Mouse (Mus musculus) C2C12 (cell line): Measurements from ENCODE around the gene Zbed3. TPM values are rescaled to one million over a fixed set of nuclear protein-coding genes. Genes with fewer than 3 reads are reported as not detected.
A peak's percentile ranks its signal among the peaks of the same experiment; 100 is the strongest.

ENCODE experiments used
- H3K27me3 ChIP-seq: one replicate; pipeline ENCODE4 v1.6.1; 2011; ENCODE audit not compliant: control insufficient read depth, insufficient read depth, insufficient read length
- H3K36me3 ChIP-seq: one replicate; pipeline ENCODE4 v1.6.1; 2011; ENCODE audit not compliant: control insufficient read depth, insufficient read depth
- H3K4me3 ChIP-seq: one replicate; pipeline ENCODE4 v1.5.1; 2011; ENCODE audit warnings: mild to moderate bottlenecking, control low read depth; ENCODE audit not compliant: poor library complexity, insufficient read depth, severe bottlenecking
- H3K79me2 ChIP-seq: one replicate; pipeline ENCODE4 v1.6.1; 2011; ENCODE audit not compliant: control insufficient read depth, insufficient read depth
- H3K79me3 ChIP-seq: one replicate; pipeline ENCODE4 v1.6.1; 2011; ENCODE audit warnings: low read depth, control low read depth
- H3ac ChIP-seq: one replicate; pipeline ENCODE3; 2011; ENCODE audit warnings: low read depth; ENCODE audit not compliant: control insufficient read depth, insufficient read length
- CEBPB ChIP-seq: IDR thresholded peaks from one replicate; pipeline ENCODE4 v1.6.1; 2011; ENCODE audit warnings: low read depth, mild to moderate bottlenecking, control low read depth, moderate library complexity
- CTCF ChIP-seq: IDR thresholded peaks from one replicate; pipeline ENCODE4 v1.5.1; 2011; ENCODE audit not compliant: control insufficient read depth, insufficient read depth, insufficient read length
- FOSL1 ChIP-seq: IDR thresholded peaks from one replicate; pipeline ENCODE4 v1.8.0; 2011; ENCODE audit warnings: mild to moderate bottlenecking, low read length; ENCODE audit not compliant: poor library complexity, insufficient read depth, severe bottlenecking
- MAX ChIP-seq: IDR thresholded peaks from one replicate; pipeline ENCODE4 v1.6.1; 2011; ENCODE audit warnings: mild to moderate bottlenecking, control low read depth
- MYOD1 ChIP-seq: IDR thresholded peaks from one replicate; pipeline ENCODE4 v1.6.1; 2011; ENCODE audit warnings: low read depth; ENCODE audit not compliant: control insufficient read depth, insufficient read length
- MYOG ChIP-seq: IDR thresholded peaks from one replicate; pipeline ENCODE4 v1.6.1; 2011; ENCODE audit not compliant: control insufficient read depth, insufficient read length; ENCODE audit errors: extremely low read depth
- USF1 ChIP-seq: IDR thresholded peaks from one replicate; pipeline ENCODE4 v1.6.1; 2011; ENCODE audit warnings: low read depth, mild to moderate bottlenecking, control low read depth, moderate library complexity
- polyA plus RNA-seq: library from polyadenylated mRNA; unstranded; fragments of >200 nt; fragmentation: generic; extraction: Trizol; gene quantifications from one replicate; pipeline ENCODE4 v1.2.1, GENCODE M21; 2012; ENCODE audit warnings: missing spikeins

Zbed3 gene
- polyA plus RNA-seq, 1 experiment: 22.6 TPM

DNA sequence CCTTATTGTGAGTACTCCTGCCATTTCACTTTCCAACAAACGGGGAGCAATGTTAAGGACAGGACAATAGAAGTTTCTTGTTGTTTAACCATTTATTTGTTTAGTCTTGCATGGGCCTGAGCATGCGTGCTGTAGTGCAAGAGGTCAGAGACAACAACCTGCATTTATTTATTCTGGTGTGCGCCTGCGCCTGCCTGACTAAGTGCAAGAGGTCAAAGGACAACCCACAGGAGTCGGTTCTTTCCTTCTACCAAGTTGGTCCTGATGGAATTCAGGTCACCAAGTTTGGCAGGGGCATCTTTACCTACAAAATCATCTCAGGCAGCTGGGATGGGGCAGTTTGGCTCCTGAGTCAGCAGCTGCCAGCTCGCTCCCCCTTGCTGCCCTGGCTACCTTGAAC is 22.5 kb downstream of the Zbed3 start:
- no peaks in the 10 kb centered on the region for H3K27me3 ChIP-seq
- H3K4me3 ChIP-seq: no peak overlapping the region
- H3ac ChIP-seq: no peak overlapping the region
- peaks cover 15% of the 10 kb centered on the region for H3K36me3 ChIP-seq
- H3K79me2 ChIP-seq: no peaks in the 10 kb centered on the region
- no peaks in the 10 kb centered on the region for H3K79me3 ChIP-seq
- no peak for TF ChIP-seq FOSL1
- no peak for TF ChIP-seq CEBPB
- no peak for TF ChIP-seq MAX
- no peak for TF ChIP-seq USF1
- TF ChIP-seq MYOG: no peak
- TF ChIP-seq CTCF: no peak
- TF ChIP-seq MYOD1: no peak

DNA sequence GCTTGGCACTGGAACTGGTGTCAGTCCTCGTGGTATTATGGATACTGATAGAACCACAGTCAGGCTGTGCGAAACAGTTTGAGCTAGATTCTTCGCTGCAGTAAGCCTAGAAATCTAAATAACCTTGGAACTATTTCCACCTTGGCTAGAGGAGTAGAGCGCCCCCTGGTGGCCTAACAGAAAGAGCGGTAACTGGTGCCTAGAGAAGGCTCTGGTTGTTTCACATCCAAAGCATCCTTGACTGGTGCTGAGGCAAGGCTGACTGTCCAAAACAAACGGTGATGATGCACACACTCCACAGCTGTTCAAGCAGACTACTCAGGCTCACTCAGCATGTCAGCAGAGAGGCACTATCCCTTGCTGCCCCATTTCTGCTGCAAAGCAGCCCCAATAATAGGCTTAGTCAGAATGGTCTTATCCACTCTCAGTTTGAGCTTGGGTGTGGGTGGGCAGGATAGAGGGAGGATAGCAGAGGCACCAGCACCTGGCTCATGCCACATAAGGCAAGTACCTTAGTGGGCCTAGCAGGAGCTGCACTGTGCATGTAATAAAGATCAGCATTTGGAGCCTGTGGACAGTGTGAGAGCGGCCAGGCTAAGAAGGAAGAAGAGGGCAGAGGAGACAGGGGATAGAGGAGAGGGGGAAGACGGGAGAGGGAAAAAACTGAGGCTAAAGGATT is 23.7 kb downstream of the Zbed3 start:
- Histone ChIP-seq H3K79me2 (no peaks in the 10 kb centered on the region), H3ac (no peak overlapping the region), H3K27me3 (no peaks in the 10 kb centered on the region), H3K36me3 (peaks cover 28% of the 10 kb centered on the region), H3K79me3 (no peaks in the 10 kb centered on the region), H3K4me3 (no peak overlapping the region)
- TF ChIP-seq MYOG: no peak
- TF ChIP-seq USF1: no peak
- TF ChIP-seq MAX: no peak
- peak; percentile 45 for TF ChIP-seq CTCF
- TF ChIP-seq MYOD1: no peak
- TF ChIP-seq CEBPB: no peak

DNA sequence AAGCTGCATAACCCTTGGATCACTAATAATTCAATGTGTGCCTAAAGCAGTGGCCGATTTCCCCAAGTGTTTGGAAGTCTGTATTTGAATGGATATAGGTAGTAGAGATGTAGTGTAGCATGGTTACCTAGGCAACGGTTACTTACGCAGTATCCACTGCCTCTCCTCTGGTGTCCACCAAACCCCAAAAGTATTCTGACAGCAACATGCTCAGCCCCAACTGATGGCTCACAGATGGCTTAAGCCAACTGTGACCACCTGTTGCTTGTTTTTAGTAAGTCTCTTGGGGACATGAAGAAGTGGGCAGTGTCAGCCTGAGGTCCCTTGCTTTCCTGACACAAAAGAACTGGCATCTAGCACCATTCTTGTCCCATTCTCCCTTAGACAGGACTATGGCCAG is 25.1 kb downstream of the Zbed3 start:
- Histone ChIP-seq H3K4me3 (no peak overlapping the region), H3K36me3 (peaks cover 39% of the 10 kb centered on the region), H3ac (no peak overlapping the region), H3K27me3 (no peaks in the 10 kb centered on the region), H3K79me2 (no peaks in the 10 kb centered on the region), H3K79me3 (no peaks in the 10 kb centered on the region)
- TF ChIP-seq USF1 (no peak), MAX (no peak), FOSL1 (no peak), MYOD1 (no peak)

DNA sequence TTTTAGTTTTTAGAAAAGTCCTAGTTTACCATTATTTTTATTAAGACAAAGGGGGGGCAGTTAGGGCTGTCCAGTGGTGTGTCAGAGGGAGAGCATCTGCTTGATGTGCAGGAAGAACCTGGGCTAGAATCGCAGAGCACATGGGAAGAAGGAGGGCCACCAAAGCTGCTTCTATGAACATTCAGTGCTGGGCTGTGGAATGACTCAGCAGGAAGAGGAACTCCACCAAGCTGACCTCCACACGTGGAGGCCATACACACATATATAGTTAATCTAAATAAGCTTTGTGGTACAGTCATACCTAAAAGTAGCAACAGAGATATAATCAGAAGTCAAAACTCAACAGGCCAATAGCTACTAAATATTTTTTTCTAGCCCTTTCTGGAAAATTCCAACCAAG is 34.8 kb downstream of the Zbed3 start:
- H3K36me3 ChIP-seq: peaks cover 70% of the 10 kb centered on the region
- TF ChIP-seq CEBPB (no peak), MYOD1 (no peak)
- no peaks in the 10 kb centered on the region for H3K79me3 ChIP-seq
- H3K27me3 ChIP-seq: no peaks in the 10 kb centered on the region
- H3ac ChIP-seq: no peak overlapping the region
- H3K79me2 ChIP-seq: no peaks in the 10 kb centered on the region
- no peak overlapping the region for H3K4me3 ChIP-seq

DNA sequence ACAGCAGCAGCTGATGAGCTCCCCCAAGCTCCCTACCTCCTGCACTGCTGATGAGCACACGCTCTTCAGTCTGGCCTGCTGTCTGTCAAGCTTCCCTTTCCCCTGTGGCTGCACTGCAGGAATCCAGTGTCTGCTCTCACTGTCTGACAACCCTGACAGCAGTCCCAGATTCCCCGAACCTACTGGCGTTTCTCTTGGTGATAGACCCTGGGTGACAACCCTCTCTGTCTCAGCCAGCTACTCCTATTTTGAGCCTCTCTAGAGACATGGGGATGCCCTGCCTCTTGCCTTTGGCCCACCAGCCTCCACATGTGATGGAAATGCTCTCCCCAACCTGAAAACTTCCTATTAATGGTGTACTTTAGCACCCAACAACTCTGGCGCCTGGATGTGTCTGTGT is 40.0 kb downstream of the Zbed3 start:
- Histone ChIP-seq H3K79me3 (no peaks in the 10 kb centered on the region), H3K79me2 (no peaks in the 10 kb centered on the region), H3K27me3 (no peaks in the 10 kb centered on the region), H3K36me3 (peaks cover 46% of the 10 kb centered on the region), H3ac (no peak overlapping the region), H3K4me3 (peak overlapping the region; percentile 11)
- no peak for TF ChIP-seq FOSL1
- TF ChIP-seq MAX: no peak
- no peak for TF ChIP-seq MYOG
- TF ChIP-seq USF1: no peak
- TF ChIP-seq CEBPB: no peak
- TF ChIP-seq MYOD1: no peak

DNA sequence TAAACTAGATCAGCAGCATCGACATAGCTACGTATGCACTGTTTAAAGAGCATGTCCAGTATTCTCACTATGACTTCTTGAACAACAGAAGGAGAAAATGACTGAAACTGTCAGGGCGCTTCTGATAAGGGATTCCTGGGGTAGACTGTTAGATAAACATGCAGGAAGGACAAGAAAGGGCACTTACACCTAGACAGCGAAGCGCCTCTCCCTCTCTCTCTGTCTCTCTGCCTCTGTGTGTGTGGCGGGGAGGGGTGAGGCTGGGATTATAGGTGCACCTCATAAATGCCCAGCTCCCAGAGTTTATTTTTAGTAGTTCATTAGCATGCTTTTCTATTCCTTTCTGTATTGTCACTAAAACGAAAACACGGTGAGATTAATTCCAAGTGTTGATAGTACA is 42.9 kb downstream of the Zbed3 start:
- H3K79me3 ChIP-seq: no peaks in the 10 kb centered on the region
- H3K27me3 ChIP-seq: no peaks in the 10 kb centered on the region
- no peak overlapping the region for H3ac ChIP-seq
- H3K4me3 ChIP-seq: no peak overlapping the region
- peaks cover 57% of the 10 kb centered on the region for H3K36me3 ChIP-seq
- H3K79me2 ChIP-seq: no peaks in the 10 kb centered on the region
- TF ChIP-seq MYOD1 (no peak), MYOG (no peak), MAX (no peak), USF1 (no peak), CEBPB (no peak), CTCF (no peak), FOSL1 (no peak)
